Mouse (Mus musculus) forebrain, embryonic 10.5 days (tissue): ENCODE measurements around the gene Syne4. TPM values are rescaled to one million over a fixed set of nuclear protein-coding genes. Genes with fewer than 3 reads are reported as not detected.

Source experiments
- DNase-seq: peaks from one replicate; pipeline ENCODE4 v3.0.0-alpha.2; 2017; ENCODE audit warnings: low spot score; ENCODE audit errors: extremely low spot score
- H3K27ac ChIP-seq: fragments of 300-500 bp; sonication (generic); 2 replicates; pipeline ENCODE4 v1.5.1; 2016; ENCODE audit warnings: mild to moderate bottlenecking
- H3K27me3 ChIP-seq: fragments of 300-500 bp; sonication (generic); 2 replicates; pipeline ENCODE4 v1.6.1; 2016; ENCODE audit warnings: mild to moderate bottlenecking; ENCODE audit not compliant: poor library complexity, severe bottlenecking
- H3K36me3 ChIP-seq: fragments of 300-500 bp; sonication (generic); replicated peaks from 2 replicates; pipeline ENCODE4 v1.6.1; 2016; ENCODE audit warnings: mild to moderate bottlenecking, moderate library complexity
- H3K4me1 ChIP-seq: fragments of 300-500 bp; sonication (generic); 2 replicates; pipeline ENCODE4 v1.6.1; 2016
- H3K4me3 ChIP-seq: fragments of 300-500 bp; sonication (generic); 2 replicates; pipeline ENCODE4 v1.5.1; 2016; ENCODE audit warnings: mild to moderate bottlenecking, moderate library complexity
- H3K9me3 ChIP-seq: fragments of 300-500 bp; sonication (generic); 2 replicates; pipeline ENCODE4 v1.6.1; 2016; ENCODE audit warnings: mild to moderate bottlenecking, moderate library complexity
- WGBS: fragments of 180-500 bp; shearing (Covaris S2); methylation state at CpG from one replicate; pipeline ENCODE4 v1.1.7; 2016; 5-methylcytosine and 5-hydroxymethylcytosine counted together
- polyA plus RNA-seq: library from polyadenylated mRNA; unstranded; fragments of >200 nt; fragmentation: Nextera tagmentation; extraction: Ambion mirVana; gene quantifications from 2 replicates; pipeline ENCODE4 v1.2.1, GENCODE M21; 2016

Gene Syne4
- polyA plus RNA-seq, 1 experiment from 2014 or later = 29.8 TPM

GRCm38 (mm10) chr7:30286701-30287410 is 27.8 kb upstream of the Syne4 start:
- Histone ChIP-seq H3K27me3 (peaks cover 13% of the 10 kb centered on the region; the same call in 1 of the 2 replicates), H3K9me3 (no peaks in the 10 kb centered on the region), H3K36me3 (no peaks in the 10 kb centered on the region), H3K27ac (no peak overlapping the region), H3K4me1 (peaks cover 27% of the 10 kb centered on the region), H3K4me3 (no peak overlapping the region)
- no peak for DNase-seq
- WGBS = 77% methylated on average over 8 of the region's 8 CpGs

- DNase-seq = no peak
- peaks cover 13% of the 10 kb centered on the region; the same call in 1 of the 2 replicates for H3K27me3 ChIP-seq
- WGBS = 75% methylated on average over 6 of the region's 6 CpGs
Observed at GRCm38 (mm10) chr7:30288046-30288445, 26.6 kb upstream of the Syne4 start.

GRCm38 (mm10) chr7:30289071-30289713 is 25.4 kb upstream of the Syne4 start:
- H3K4me3 ChIP-seq = no peak overlapping the region
- H3K27me3 ChIP-seq = peaks cover 13% of the 10 kb centered on the region; the same call in 1 of the 2 replicates
- peaks cover 39% of the 10 kb centered on the region for H3K4me1 ChIP-seq
- H3K27ac ChIP-seq = peak overlapping the region; percentile 65
- no peaks in the 10 kb centered on the region for H3K9me3 ChIP-seq
- DNase-seq = no peak
- WGBS = 74% methylated on average over 7 of the region's 7 CpGs
- H3K36me3 ChIP-seq = peaks cover 15% of the 10 kb centered on the region

More at GRCm38 (mm10) chr7:30288046-30288445, 26.6 kb upstream of the Syne4 start:
- Histone ChIP-seq H3K36me3 (peaks cover 5% of the 10 kb centered on the region), H3K27ac (no peak overlapping the region), H3K4me1 (peaks cover 39% of the 10 kb centered on the region), H3K4me3 (no peak overlapping the region), H3K9me3 (no peaks in the 10 kb centered on the region)

GRCm38 (mm10) chr7:30289714-30290399 is 24.8 kb upstream of the Syne4 start:
- H3K4me3 ChIP-seq = peak overlapping the region; percentile 22; the same call in 1 of the 2 replicates
- WGBS = 48% methylated on average over 10 of the region's 10 CpGs
- H3K27ac ChIP-seq = peak overlapping the region; percentile 65

GRCm38 (mm10) chr7:30291215-30292131 is 23.1 kb upstream of the Syne4 start, which contains the start of gene Clip3:
Gene Clip3 (plus strand): TSS chr7:30291728.
- no peaks in the 10 kb centered on the region for H3K9me3 ChIP-seq
- peak within 1 kb of the TSS; percentile 94 for H3K27ac ChIP-seq
- peaks cover 13% of the 10 kb centered on the region; the same call in 1 of the 2 replicates for H3K27me3 ChIP-seq
- peaks cover 38% of the 10 kb centered on the region for H3K4me1 ChIP-seq
- DNase-seq = peak; percentile 81
- H3K36me3 ChIP-seq = peaks cover 38% of the 10 kb centered on the region
- H3K4me3 ChIP-seq = peak within 1 kb of the TSS; percentile 93
- WGBS = 7% methylated on average over 35 of the region's 35 CpGs

More at GRCm38 (mm10) chr7:30289714-30290399, 24.8 kb upstream of the Syne4 start:
- H3K9me3 ChIP-seq = no peaks in the 10 kb centered on the region
- H3K4me1 ChIP-seq = peaks cover 39% of the 10 kb centered on the region
- H3K36me3 ChIP-seq = peaks cover 22% of the 10 kb centered on the region
- DNase-seq = no peak
- peaks cover 13% of the 10 kb centered on the region; the same call in 1 of the 2 replicates for H3K27me3 ChIP-seq

GRCm38 (mm10) chr7:30293795-30294194 is 20.8 kb upstream of the Syne4 start:
- no peak overlapping the region for H3K4me3 ChIP-seq

GRCm38 (mm10) chr7:30294296-30294695 is 20.3 kb upstream of the Syne4 start:
- no peak overlapping the region for H3K27ac ChIP-seq
- H3K4me1 ChIP-seq = peaks cover 31% of the 10 kb centered on the region
- no peak for DNase-seq
- no peak overlapping the region for H3K4me3 ChIP-seq
- H3K36me3 ChIP-seq = peaks cover 66% of the 10 kb centered on the region
- H3K9me3 ChIP-seq = no peaks in the 10 kb centered on the region
- peaks cover 4% of the 10 kb centered on the region; the same call in 1 of the 2 replicates for H3K27me3 ChIP-seq
- WGBS = 94% methylated on average over 5 of the region's 5 CpGs

More at GRCm38 (mm10) chr7:30293795-30294194, 20.8 kb upstream of the Syne4 start:
- H3K36me3 ChIP-seq = peaks cover 61% of the 10 kb centered on the region
- no peaks in the 10 kb centered on the region for H3K9me3 ChIP-seq
- no peak overlapping the region for H3K27ac ChIP-seq
- peaks cover 9% of the 10 kb centered on the region; the same call in 1 of the 2 replicates for H3K27me3 ChIP-seq
- 90% methylated on average over 13 of the region's 13 CpGs for WGBS
- H3K4me1 ChIP-seq = peaks cover 33% of the 10 kb centered on the region
- DNase-seq = no peak

GRCm38 (mm10) chr7:30295103-30295502 is 19.5 kb upstream of the Syne4 start:
- no peak overlapping the region for H3K27ac ChIP-seq
- H3K27me3 ChIP-seq = 0 out of 2 replicates have a peak, but pooled peaks cover 3% of the 10 kb centered on the region
- peaks cover 74% of the 10 kb centered on the region for H3K36me3 ChIP-seq
- H3K4me3 ChIP-seq = no peak overlapping the region
- H3K4me1 ChIP-seq = peaks cover 24% of the 10 kb centered on the region
- H3K9me3 ChIP-seq = no peaks in the 10 kb centered on the region
- 78% methylated on average over 10 of the region's 10 CpGs for WGBS
- no peak for DNase-seq

- no peaks in the 10 kb centered on the region for H3K27me3 ChIP-seq
- H3K27ac ChIP-seq = no peak overlapping the region
- H3K4me1 ChIP-seq = peaks cover 12% of the 10 kb centered on the region
- no peaks in the 10 kb centered on the region for H3K9me3 ChIP-seq
- no peak for DNase-seq
- WGBS = 92% methylated on average over 15 of the region's 15 CpGs
- peaks cover 89% of the 10 kb centered on the region for H3K36me3 ChIP-seq
- H3K4me3 ChIP-seq = no peak overlapping the region
Observed at GRCm38 (mm10) chr7:30296816-30297215, 17.8 kb upstream of the Syne4 start.

- no peak overlapping the region for H3K4me3 ChIP-seq
- H3K4me1 ChIP-seq = peaks cover 7% of the 10 kb centered on the region
- H3K27me3 ChIP-seq = no peaks in the 10 kb centered on the region
- H3K27ac ChIP-seq = no peak overlapping the region
- H3K36me3 ChIP-seq = peaks cover 93% of the 10 kb centered on the region
- 85% methylated on average over 16 of the region's 16 CpGs for WGBS
- H3K9me3 ChIP-seq = no peaks in the 10 kb centered on the region
- DNase-seq = no peak
Observed at GRCm38 (mm10) chr7:30297266-30297665, 17.3 kb upstream of the Syne4 start.

GRCm38 (mm10) chr7:30300914-30301313 is 13.7 kb upstream of the Syne4 start:
- H3K4me1 ChIP-seq = no peaks in the 10 kb centered on the region
- no peaks in the 10 kb centered on the region for H3K9me3 ChIP-seq
- peaks cover 90% of the 10 kb centered on the region for H3K36me3 ChIP-seq
- H3K27ac ChIP-seq = no peak overlapping the region
- no peak overlapping the region for H3K4me3 ChIP-seq
- no peaks in the 10 kb centered on the region for H3K27me3 ChIP-seq
- WGBS = 46% methylated on average over 3 of the region's 3 CpGs
- peak; percentile 34 for DNase-seq
